Mouse (Mus musculus) liver, embryonic 14.5 days (tissue): ENCODE results near the gene Nsd2.
A peak's percentile ranks its signal among the peaks of the same experiment; 100 is the strongest.
"Not testable (repeated sequence)": the region's sequence is repeated elsewhere in the genome, so short reads cannot be mapped to it uniquely, and the experiment has no call there.

Experiments
- CTCF ChIP-seq: IDR thresholded peaks from 2 replicates; pipeline ENCODE4 v1.5.1; 2016; ENCODE audit warnings: antibody characterized with exemption, low read depth, control low read depth
- EP300 ChIP-seq: IDR thresholded peaks from 2 replicates; pipeline ENCODE4 v1.6.1; 2016; ENCODE audit warnings: antibody characterized with exemption, low read depth

DNA sequence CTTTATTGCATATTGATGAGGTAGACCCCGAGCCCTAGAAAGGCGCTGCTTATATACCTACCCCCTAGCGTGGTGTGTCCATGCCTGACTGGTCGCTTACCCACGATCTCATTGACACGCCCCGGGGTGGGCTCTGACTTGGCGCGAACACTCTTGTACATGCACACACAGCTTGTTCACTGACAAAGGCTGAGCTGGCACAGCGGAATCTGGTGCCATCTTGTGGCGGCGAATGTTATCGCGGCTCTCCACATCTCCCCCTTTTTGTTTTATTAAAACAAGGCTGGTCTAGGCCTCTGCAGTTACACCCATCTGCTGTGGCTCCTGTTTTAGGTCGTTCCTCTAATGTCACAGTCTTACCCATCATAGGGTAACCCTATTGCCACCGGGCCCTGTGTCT lies 126.5 kb downstream of the Nsd2 start:
- TF ChIP-seq CTCF = peak; percentile 72
- not testable (repeated sequence) for TF ChIP-seq EP300
